Mouse (Mus musculus): ENCODE measurements around the gene Thoc2.

DNA sequence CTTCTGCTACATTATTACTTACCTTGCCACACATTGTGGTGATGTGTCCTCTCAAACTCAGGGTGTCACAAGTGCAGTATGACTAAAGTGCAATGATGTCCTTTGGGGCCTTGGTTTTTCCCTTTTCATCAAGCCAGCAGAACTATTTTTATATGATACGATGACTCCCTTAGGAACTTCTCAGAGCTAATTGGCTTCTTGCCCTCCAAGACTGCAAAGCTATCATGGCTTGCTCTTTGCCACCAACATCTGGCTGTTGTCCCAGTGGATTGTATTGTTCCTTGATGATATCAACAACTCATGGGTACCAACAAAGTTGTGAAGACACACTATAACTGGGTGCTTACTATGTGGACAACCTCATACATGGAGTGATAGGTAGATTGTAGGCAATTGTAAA lies at the start of gene Thoc2:
- TF ChIP-seq CTCF (IDR thresholded peaks at IDR 0.05; ENCODE audit: control insufficient read depth, insufficient read depth, insufficient replicate concordance, low read depth, low read length) = no peak
- no peak for TF ChIP-seq POLR2A (IDR thresholded peaks at IDR 0.05; ENCODE audit: control insufficient read depth, low read depth, low read length)

Data from testis, adult 2 months (tissue).